Mouse (Mus musculus): ENCODE data around the gene Dnmt3b.

- no peak for TF ChIP-seq NRF1 (IDR thresholded peaks at IDR 0.05; ENCODE audit: low read depth, low read length)
- no peak for TF ChIP-seq CTCF (conservative IDR thresholded peaks at IDR 0.05 in 1 of 2, IDR thresholded peaks at IDR 0.05 in 1 of 2; ENCODE audit: low read depth in 2 of 2, low read length in 2 of 2)
- no peak for TF ChIP-seq ETS1 (conservative IDR thresholded peaks at IDR 0.05; ENCODE audit: low read depth, low read length)
- no peak for TF ChIP-seq MEF2A (IDR thresholded peaks at IDR 0.05; ENCODE audit: borderline replicate concordance, low read depth, low read length)
- TF ChIP-seq USF1 (IDR thresholded peaks at IDR 0.05; ENCODE audit: low read depth, low read length), result no peak
- no peak for TF ChIP-seq POLR2A (IDR thresholded peaks at IDR 0.05; ENCODE audit: low read depth, low read length)
- no peak for TF ChIP-seq RAD21 (IDR thresholded peaks at IDR 0.05; ENCODE audit: low read depth, low read length)
- no peak for TF ChIP-seq PAX5 (IDR thresholded peaks at IDR 0.05; ENCODE audit: low read length)
- no peak for TF ChIP-seq MAFK (IDR thresholded peaks at IDR 0.05; ENCODE audit: insufficient replicate concordance, low read length)
- TF ChIP-seq ZC3H11A (IDR thresholded peaks at IDR 0.05; ENCODE audit: low read depth, low read length), result no peak
- no peak for TF ChIP-seq EP300 (IDR thresholded peaks at IDR 0.05; ENCODE audit: low read length)
Measured at GRCm38 (mm10) chr2:153610426-153611240, 38.6 kb upstream of the Dnmt3b start.
